Mouse (Mus musculus) lung, adult 2 months (tissue): ENCODE measurements around the gene Atg9a.

Experiments used
- CTCF ChIP-seq: fragments of 200-500 bp; IDR thresholded peaks from 2 replicates; pipeline ENCODE4 v1.5.1; 2011; ENCODE audit warnings: mild to moderate bottlenecking, low read length, control low read depth; ENCODE audit not compliant: insufficient read depth
- POLR2A ChIP-seq: fragments of 200-500 bp; IDR thresholded peaks from 2 replicates; pipeline ENCODE4 v1.6.1; 2011; ENCODE audit warnings: low read depth, mild to moderate bottlenecking, control low read depth, low read length, borderline replicate concordance; ENCODE audit errors: extremely low read depth

- TF ChIP-seq CTCF (0 out of 2 replicates have a peak, but pooled peaks have one; percentile 3), POLR2A (peak; percentile 84; the same call in 1 of the 2 replicates)
Observed at GRCm38 (mm10) chr1:75191622-75192402, at the start of gene Atg9a, which contains the start of gene Ankzf1.
